ENCODE assay signal across 8 mouse cellular contexts in genomic region chr6:39574555-39574869, GRCm38 (mm10). TPM values are rescaled to one million over a fixed set of nuclear protein-coding genes. Genes with fewer than 3 reads are reported as not detected.
DNase-seq lines count a peak whose midpoint lies in the region; ATAC-seq and TF ChIP-seq lines count a peak whose summit lies in the region.

No protein-coding gene starts in this region.

- peak overlapping the region; percentile 95 for H3K4me3 ChIP-seq in lung, embryonic 15.5 days
- H3K4me3 ChIP-seq in cortical plate, adult 2 months (ENCODE audit: insufficient read depth, low read length), result peak overlapping the region; percentile 85
- peak overlapping the region; percentile 75 for H3K4me3 ChIP-seq in limb, embryonic 10.5 days
- H3K4me3 ChIP-seq in neural tube, embryonic 15.5 days (replicated peaks), result peak overlapping the region; percentile 88

- intact Hi-C loops in heart, postnatal 14 days (cut with DNase I), result no loop called here

- no peak for DNase-seq in lung, postnatal 36 days
- DNase-seq in heart, postnatal 14 days, result peak; percentile 16 to 48
- no peak for DNase-seq in limb, embryonic 10.5 days (ENCODE audit: low spot score)
- no peak for DNase-seq in layer of hippocampus, adult 18-20 months (ENCODE audit: low spot score in 2 of 2)
- DNase-seq in yolk sac, embryonic 10.5 days (ENCODE audit: low spot score), result no peak

- WGBS in lung, embryonic 15.5 days, result 19% methylated on average over 10 of the region's 10 CpGs
- 25% methylated on average over 10 of the region's 10 CpGs for WGBS in limb, embryonic 10.5 days
- WGBS in neural tube, embryonic 15.5 days, result 24% methylated on average over 10 of the region's 10 CpGs

- peak overlapping the region; percentile 91 for H3K4me2 ChIP-seq in lung, embryonic 15.5 days
- peak overlapping the region; percentile 86 for H3K4me2 ChIP-seq in neural tube, embryonic 15.5 days

- peaks cover 8% of the 10 kb centered on the region; the same call in 1 of the 2 replicates for H3K36me3 ChIP-seq in lung, embryonic 15.5 days
- H3K36me3 ChIP-seq in limb, embryonic 10.5 days, result peaks cover 13% of the 10 kb centered on the region
- H3K36me3 ChIP-seq in neural tube, embryonic 15.5 days, result peaks cover 22% of the 10 kb centered on the region

- H3K9ac ChIP-seq in lung, embryonic 15.5 days, result peak overlapping the region; percentile 85
- peak overlapping the region; percentile 81 for H3K9ac ChIP-seq in neural tube, embryonic 15.5 days (replicated peaks)

- TF ChIP-seq POLR2A in cortical plate, adult 2 months (IDR thresholded peaks at IDR 0.05; ENCODE audit: extremely low read depth, insufficient read depth, low read length), result no peak

- ATAC-seq in lung, embryonic 15.5 days (ENCODE audit: borderline replicate concordance, extremely low read depth, low FRiP score, low TSS enrichment), result no peak
- ATAC-seq in neural tube, embryonic 15.5 days (ENCODE audit: low FRiP score), result no peak; the same call in 1 of the 2 replicates

- peak overlapping the region; percentile 92 for H3K27ac ChIP-seq in lung, embryonic 15.5 days
- H3K27ac ChIP-seq in cortical plate, adult 2 months (ENCODE audit: insufficient read depth, low read length), result 0 out of 2 replicates have a peak overlapping the region, but pooled peaks have one; percentile 61
- peak overlapping the region; percentile 89 for H3K27ac ChIP-seq in limb, embryonic 10.5 days
- peak overlapping the region; percentile 93 for H3K27ac ChIP-seq in neural tube, embryonic 15.5 days (replicated peaks)

- H3K27me3 ChIP-seq in lung, embryonic 15.5 days, result no peaks in the 10 kb centered on the region
- H3K27me3 ChIP-seq in limb, embryonic 10.5 days (ENCODE audit: low read depth, poor library complexity, severe bottlenecking), result no peaks in the 10 kb centered on the region
- H3K27me3 ChIP-seq in neural tube, embryonic 15.5 days (replicated peaks), result no peaks in the 10 kb centered on the region

- no peaks in the 10 kb centered on the region for H3K9me3 ChIP-seq in lung, embryonic 15.5 days
- H3K9me3 ChIP-seq in limb, embryonic 10.5 days (replicated peaks), result no peaks in the 10 kb centered on the region
- H3K9me3 ChIP-seq in neural tube, embryonic 15.5 days (replicated peaks), result no peaks in the 10 kb centered on the region

- TF ChIP-seq CTCF in cortical plate, adult 2 months (IDR thresholded peaks at IDR 0.05; ENCODE audit: extremely low read depth, insufficient read depth, low read length), result no peak

- peaks cover 16% of the 10 kb centered on the region for H3K4me1 ChIP-seq in lung, embryonic 15.5 days
- peaks cover 7% of the 10 kb centered on the region for H3K4me1 ChIP-seq in cortical plate, adult 2 months (ENCODE audit: control insufficient read depth, insufficient read depth, low read length)
- peaks cover 18% of the 10 kb centered on the region for H3K4me1 ChIP-seq in limb, embryonic 10.5 days
- peaks cover 16% of the 10 kb centered on the region for H3K4me1 ChIP-seq in neural tube, embryonic 15.5 days

RNA-seq across cellular contexts. Expression of gene Adck2, which starts 0.8 kb away (rescaled TPM):
- 26.6 and 28.5 TPM in 2 replicates for polyA plus RNA-seq in lung, embryonic 15.5 days (2015; fragmentation: Nextera tagmentation; extraction: Ambion mirVana)
- 26.2 and 26.4 TPM in 2 replicates for polyA plus RNA-seq in cortical plate, adult 2 months (2012; rRNA removed)
- 10 to 100 TPM; 15.3 to 18.3 TPM for total RNA-seq in heart, postnatal 14 days (2021)
- polyA plus RNA-seq in limb, embryonic 10.5 days (2016; fragmentation: Nextera tagmentation; extraction: Ambion mirVana), result 17.3 and 25.6 TPM in 2 replicates
- polyA plus RNA-seq in neural tube, embryonic 15.5 days (2015; fragmentation: Nextera tagmentation; extraction: Ambion mirVana), result 44.8 and 45.3 TPM in 2 replicates
- 10 to 100 TPM; 21.6 to 27.3 TPM for total RNA-seq in layer of hippocampus, adult 18-20 months (2021)

RNA-seq across cellular contexts. Expression of gene Gm42420, which starts 11.0 kb away (rescaled TPM):
- 0.85 TPM in 1 of 2 replicates, not detected in the other for polyA plus RNA-seq in lung, embryonic 15.5 days (2015; fragmentation: Nextera tagmentation; extraction: Ambion mirVana)
- polyA plus RNA-seq in cortical plate, adult 2 months (2012; rRNA removed), result 0.81 and 1.9 TPM in 2 replicates
- total RNA-seq in heart, postnatal 14 days (2021), result under 1 TPM in 1 of 2 experiments, not detected in 1; 0.79 TPM
- polyA plus RNA-seq in limb, embryonic 10.5 days (2016; fragmentation: Nextera tagmentation; extraction: Ambion mirVana), result 0.79 and 1.7 TPM in 2 replicates
- polyA plus RNA-seq in neural tube, embryonic 15.5 days (2015; fragmentation: Nextera tagmentation; extraction: Ambion mirVana), result 2.0 and 3.5 TPM in 2 replicates
- total RNA-seq in layer of hippocampus, adult 18-20 months (2021), result not detected

RNA-seq across cellular contexts. Expression of gene Dennd2a, which starts 16.8 kb away (rescaled TPM):
- polyA plus RNA-seq in lung, embryonic 15.5 days (2015; fragmentation: Nextera tagmentation; extraction: Ambion mirVana), result 20.5 and 20.8 TPM in 2 replicates
- polyA plus RNA-seq in cortical plate, adult 2 months (2012; rRNA removed), result 13.1 and 14.0 TPM in 2 replicates
- total RNA-seq in heart, postnatal 14 days (2021), result 10 to 100 TPM; 13.6 to 15.3 TPM
- 33.9 and 40.7 TPM in 2 replicates for polyA plus RNA-seq in limb, embryonic 10.5 days (2016; fragmentation: Nextera tagmentation; extraction: Ambion mirVana)
- polyA plus RNA-seq in neural tube, embryonic 15.5 days (2015; fragmentation: Nextera tagmentation; extraction: Ambion mirVana), result 14.8 and 15.0 TPM in 2 replicates
- total RNA-seq in layer of hippocampus, adult 18-20 months (2021), result 10 to 100 TPM; 37.6 to 38.9 TPM

RNA-seq across cellular contexts. Expression of gene Ndufb2, which starts 17.9 kb away (rescaled TPM):
- polyA plus RNA-seq in lung, embryonic 15.5 days (2015; fragmentation: Nextera tagmentation; extraction: Ambion mirVana), result 319 and 328 TPM in 2 replicates
- polyA plus RNA-seq in cortical plate, adult 2 months (2012; rRNA removed), result 239 and 266 TPM in 2 replicates
- 100 to 1,000 TPM; 584 to 623 TPM for total RNA-seq in heart, postnatal 14 days (2021)
- polyA plus RNA-seq in limb, embryonic 10.5 days (2016; fragmentation: Nextera tagmentation; extraction: Ambion mirVana), result 290 and 296 TPM in 2 replicates
- 495 and 582 TPM in 2 replicates for polyA plus RNA-seq in neural tube, embryonic 15.5 days (2015; fragmentation: Nextera tagmentation; extraction: Ambion mirVana)
- 100 to 1,000 TPM; 169 to 176 TPM for total RNA-seq in layer of hippocampus, adult 18-20 months (2021)

Comparison
In these comparisons a context has a peak if more than half of its experiments do, and no peak if none do; other contexts are left out.
1. DNase-seq: peak in heart, postnatal 14 days (2 of 2); none in lung, postnatal 36 days (single experiment), limb, embryonic 10.5 days (single experiment), layer of hippocampus, adult 18-20 months (0 of 2) and yolk sac, embryonic 10.5 days (single experiment).
2. Peak in every context shown above with its lines, with median percentiles within 50 percentile points of each other: H3K27ac ChIP-seq and H3K4me3 ChIP-seq.